Mouse (Mus musculus): ENCODE results near the gene Armc3. TPM values are rescaled to one million over a fixed set of nuclear protein-coding genes. Genes with fewer than 3 reads are reported as not detected.
"Not testable (repeated sequence)": the region's sequence is repeated elsewhere in the genome, so short reads cannot be mapped to it uniquely, and the experiment has no call there.

The Armc3 gene
- total RNA-seq, 1 experiment from 2014 or later, result not detected

- DNase-seq, result no peak
Measured at GRCm38 (mm10) chr2:19274583-19274982, 75.5 kb downstream of the Armc3 start.

GRCm38 (mm10) chr2:19275602-19276539 is 76.8 kb downstream of the Armc3 start:
- peak; percentile 79 for DNase-seq

- no peak for DNase-seq
Measured at GRCm38 (mm10) chr2:19280331-19280730, 81.2 kb downstream of the Armc3 start.

GRCm38 (mm10) chr2:19292366-19292765 is 93.3 kb downstream of the Armc3 start:
- DNase-seq, result no peak

DNA sequence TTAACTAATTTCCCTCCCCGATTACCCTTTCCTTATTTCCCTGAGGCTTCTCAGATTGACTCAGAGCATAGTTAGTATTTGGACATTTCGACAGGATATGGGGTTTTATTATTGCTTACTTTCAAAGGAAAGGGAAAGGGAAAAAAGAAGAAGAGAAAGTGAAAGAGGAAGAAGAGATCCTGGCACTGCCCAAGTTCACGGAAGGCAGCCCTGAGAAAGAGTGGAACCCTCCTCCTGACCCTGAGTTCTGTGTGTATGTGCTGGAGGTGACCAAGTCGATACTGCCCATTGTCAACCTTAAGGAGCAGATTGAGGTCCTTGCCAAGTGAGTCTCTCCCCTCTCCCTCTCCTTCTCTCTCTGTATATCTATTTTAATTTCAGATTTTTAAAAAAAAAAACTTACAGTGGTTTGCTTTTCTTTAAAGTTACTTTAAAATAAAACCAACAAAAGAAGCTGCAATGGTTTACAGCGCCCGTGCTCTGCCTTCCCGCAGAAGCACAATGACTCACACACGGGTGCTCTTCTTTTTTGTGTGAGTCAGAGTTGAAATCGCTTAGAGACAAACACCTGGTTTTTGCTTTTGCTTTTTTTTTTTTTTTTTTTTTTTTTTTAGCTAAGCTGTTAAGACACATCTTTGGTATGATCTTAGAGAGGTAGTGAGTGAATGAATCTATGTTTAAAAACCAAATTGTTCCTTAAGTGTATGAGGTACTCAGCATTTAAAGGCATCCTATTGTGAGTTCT is 101.4 kb downstream of the Armc3 start:
- DNase-seq, result no peak

DNA sequence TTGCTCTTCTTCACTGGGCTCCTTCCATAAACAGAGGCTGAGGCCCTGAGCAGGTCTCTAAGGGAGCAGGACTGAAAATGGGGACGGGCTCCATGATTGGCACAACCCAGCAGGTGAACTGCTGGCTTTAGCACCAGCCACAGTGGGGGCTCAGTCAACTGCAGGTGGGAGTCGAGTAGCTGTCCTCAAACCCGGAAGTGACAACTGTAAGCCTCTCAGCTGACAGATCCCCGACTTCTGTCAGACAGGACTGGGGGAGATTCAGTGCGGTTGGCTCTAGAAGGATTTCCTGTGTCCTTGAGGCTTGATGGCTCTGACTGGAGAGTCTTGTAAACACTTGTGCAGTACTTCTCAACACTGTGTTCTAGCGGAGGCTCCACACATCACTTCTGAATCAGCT is 102.1 kb downstream of the Armc3 start:
- no peak for DNase-seq

- not testable (repeated sequence) for DNase-seq
Measured at GRCm38 (mm10) chr2:19303087-19303486, 104.0 kb downstream of the Armc3 start.

DNA sequence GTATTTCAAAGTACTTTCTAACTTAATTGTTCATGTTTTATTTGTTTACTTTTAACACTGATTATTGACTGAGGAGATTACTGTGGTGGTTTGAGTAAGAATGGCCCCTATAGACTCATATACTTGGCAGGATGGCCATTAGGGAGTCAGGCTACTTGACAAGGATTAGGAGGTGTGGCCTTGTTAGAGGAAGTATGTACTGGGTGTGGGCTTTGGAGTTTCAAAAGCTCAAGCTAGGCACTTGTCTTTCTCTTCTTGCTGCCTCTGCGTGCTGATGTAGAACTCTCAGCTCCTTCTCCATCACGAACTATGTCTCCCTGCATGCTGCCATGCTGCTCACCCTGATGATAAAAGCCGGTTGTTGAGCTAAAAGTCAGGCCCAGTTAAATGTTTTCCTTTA is 111.4 kb downstream of the Armc3 start:
- no peak for DNase-seq

DNA sequence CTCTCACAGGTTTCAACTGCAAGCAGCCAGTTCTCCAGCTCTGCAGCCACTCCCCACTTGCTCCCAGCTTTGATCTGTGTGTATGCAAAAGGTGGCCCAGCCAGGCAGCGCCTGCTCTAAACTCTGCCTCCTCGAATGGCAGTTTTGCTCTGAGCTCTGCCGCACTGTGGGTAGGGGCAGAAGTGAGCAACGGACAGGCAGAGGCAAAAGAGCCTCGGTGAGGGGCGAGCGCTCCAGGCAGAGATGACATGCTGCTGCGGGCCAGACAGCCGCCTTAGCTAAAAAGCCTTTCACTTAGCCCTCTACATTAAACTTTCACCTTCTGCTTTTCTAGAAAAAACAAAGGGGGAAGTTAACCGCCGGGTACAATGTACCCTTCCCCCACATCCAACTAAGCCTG is 117.0 kb downstream of the Armc3 start:
- DNase-seq, result no peak

- DNase-seq, result no peak
Measured at GRCm38 (mm10) chr2:19316691-19317090, 117.6 kb downstream of the Armc3 start.

- DNase-seq, result not testable (repeated sequence)
Measured at GRCm38 (mm10) chr2:19317151-19317812, 118.2 kb downstream of the Armc3 start.

- DNase-seq, result no peak
Measured at GRCm38 (mm10) chr2:19318499-19318898, 119.4 kb downstream of the Armc3 start.

DNA sequence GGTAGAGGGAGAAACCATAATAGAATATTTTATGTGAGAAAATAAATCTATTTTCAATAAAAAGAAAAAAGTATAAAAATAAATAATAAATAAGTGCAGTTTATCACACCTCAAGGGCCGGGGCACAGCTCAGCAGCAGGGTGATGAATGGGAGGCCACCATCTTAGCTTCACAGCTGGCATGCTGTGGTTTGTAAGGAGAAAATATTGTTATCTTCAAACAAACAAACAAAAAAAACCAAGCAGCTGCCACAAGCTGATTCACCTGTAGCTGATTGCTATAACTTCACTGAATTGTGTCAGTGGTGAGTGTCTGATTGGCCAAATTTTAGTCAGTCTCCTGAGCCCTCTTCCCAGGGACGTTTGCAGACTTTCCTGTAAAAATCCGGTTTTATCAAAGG is 120.2 kb downstream of the Armc3 start:
- DNase-seq, result no peak

GRCm38 (mm10) chr2:19322448-19322847 is 123.3 kb downstream of the Armc3 start:
- no peak for DNase-seq

- DNase-seq, result no peak
Measured at GRCm38 (mm10) chr2:19326376-19326775, 127.3 kb downstream of the Armc3 start.

DNA sequence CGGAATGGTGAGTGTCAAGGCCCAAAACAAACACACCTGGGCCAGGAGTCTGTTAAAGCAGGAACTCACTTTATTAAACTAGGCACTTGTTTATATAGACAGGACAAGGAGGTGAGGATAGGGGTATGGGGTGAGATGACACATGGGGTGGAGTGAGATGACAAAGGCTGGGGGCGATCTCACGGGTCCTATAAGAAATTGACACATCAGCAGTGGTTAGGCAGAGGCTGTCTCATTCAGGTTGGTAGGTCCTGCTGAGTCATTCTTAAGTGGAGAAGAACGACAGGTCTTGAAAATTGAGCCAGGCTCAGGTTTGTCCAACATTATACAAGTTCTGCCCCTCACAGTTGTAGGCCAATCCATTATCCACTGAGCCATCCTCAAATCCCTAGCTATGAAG is 128.7 kb downstream of the Armc3 start:
- DNase-seq, result no peak

GRCm38 (mm10) chr2:19343901-19344635 is 145.0 kb downstream of the Armc3 start:
- no peak for DNase-seq

DNA sequence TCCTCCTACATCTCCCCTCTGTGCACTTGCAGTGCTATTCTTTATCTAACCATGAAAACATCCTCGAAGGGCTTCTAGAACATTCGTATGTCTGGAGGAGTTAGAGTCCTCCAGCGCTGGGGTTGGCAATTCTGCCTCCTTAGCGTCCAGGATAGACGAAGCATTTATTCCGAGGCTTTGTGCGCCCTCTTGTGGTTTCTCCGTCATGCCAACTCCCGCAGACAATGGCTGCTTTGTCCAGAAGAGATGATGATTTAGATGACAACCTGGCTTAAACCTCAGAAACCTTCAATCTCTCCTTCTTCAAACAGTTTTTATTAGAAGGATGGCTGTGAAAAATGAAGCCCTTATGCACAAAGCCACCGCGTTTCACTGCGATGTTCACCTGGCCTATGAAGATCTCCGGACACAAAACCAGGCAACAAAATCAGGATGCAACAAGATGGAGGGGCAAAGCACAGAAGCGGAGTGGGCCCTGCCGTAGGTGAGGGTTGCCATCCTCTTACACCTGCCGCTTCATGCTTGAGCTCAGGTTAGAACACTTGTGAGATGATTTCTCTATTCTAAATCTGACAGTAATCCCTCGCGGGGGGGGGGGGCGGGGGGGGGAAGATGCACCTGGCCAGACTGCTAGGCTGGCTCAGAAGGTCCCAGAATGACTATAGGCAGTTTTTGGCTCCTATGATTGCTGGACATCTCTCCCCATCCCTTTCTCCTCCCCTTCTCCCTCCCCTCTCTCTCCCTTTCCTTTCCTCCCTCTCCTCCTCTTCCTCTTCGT is 145.7 kb downstream of the Armc3 start:
- DNase-seq, result peak; percentile 82

GRCm38 (mm10) chr2:19345414-19345964 is 146.4 kb downstream of the Armc3 start:
- no peak for DNase-seq

DNA sequence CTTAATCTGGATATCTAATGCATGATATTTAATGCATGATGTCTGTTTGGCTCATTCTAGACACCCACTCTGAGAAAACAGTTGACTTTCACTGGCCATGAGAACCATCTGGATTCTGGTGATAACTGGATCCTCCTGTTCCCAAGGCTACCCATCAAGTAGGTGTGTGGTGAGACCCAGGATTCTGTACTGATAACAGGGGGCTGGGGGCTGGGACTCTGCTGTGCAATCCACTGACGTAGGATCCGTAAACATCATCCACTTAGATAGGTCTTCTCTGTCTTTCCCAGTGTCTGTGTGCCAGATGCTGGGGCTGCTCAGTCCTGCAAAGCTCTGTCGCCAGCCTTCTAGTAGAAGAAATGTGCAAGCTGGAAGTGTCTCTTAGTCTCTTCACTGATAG is 149.4 kb downstream of the Armc3 start:
- no peak for DNase-seq

DNA sequence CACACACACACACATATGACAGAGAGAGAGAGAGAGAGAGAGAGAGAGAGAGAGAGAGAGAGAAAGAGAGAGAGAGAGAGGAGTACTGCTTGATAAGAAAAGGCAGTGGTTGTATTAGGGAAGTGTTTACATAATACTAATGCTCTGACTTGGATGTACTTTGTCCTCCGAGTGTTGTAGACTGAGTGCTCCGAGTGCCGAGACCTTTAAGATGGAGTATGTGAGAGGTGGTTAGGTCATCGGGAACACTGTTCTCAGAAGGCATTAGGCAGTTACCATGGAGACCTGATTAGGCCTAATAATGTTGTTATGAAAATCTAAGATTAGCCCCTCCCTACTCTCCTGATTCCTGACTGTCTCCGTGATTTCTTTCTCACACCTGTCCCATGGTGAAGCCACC is 151.1 kb downstream of the Armc3 start:
- no peak for DNase-seq
